Mouse (Mus musculus) kidney, embryonic 16.5 days (tissue): Measurements from ENCODE around the gene Glod4. TPM values are rescaled to one million over a fixed set of nuclear protein-coding genes. Genes with fewer than 3 reads are reported as not detected.

Experiments used
- ATAC-seq: fragments of 200-750 bp; cut with Nextera tagmentation; 2 replicates; pipeline ENCODE4 v1.8.0; 2017; ENCODE audit warnings: moderate TSS enrichment; ENCODE audit not compliant: low FRiP score, low TSS enrichment
- H3K27ac ChIP-seq: fragments of 300-500 bp; sonication (generic); 2 replicates; pipeline ENCODE4 v1.5.1; 2014; ENCODE audit warnings: low read length
- H3K27me3 ChIP-seq: fragments of 300-500 bp; sonication (generic); 2 replicates; pipeline ENCODE4 v1.6.1; 2014; ENCODE audit warnings: low read length, control low read depth, mixed read lengths; ENCODE audit not compliant: insufficient read depth
- H3K36me3 ChIP-seq: fragments of 300-500 bp; sonication (generic); 2 replicates; pipeline ENCODE4 v1.6.1; 2014; ENCODE audit warnings: low read length, control low read depth, mixed read lengths; ENCODE audit not compliant: insufficient read depth
- H3K4me1 ChIP-seq: fragments of 300-500 bp; sonication (generic); 2 replicates; pipeline ENCODE4 v1.6.1; 2014; ENCODE audit warnings: low read length, control low read depth, mixed read lengths; ENCODE audit not compliant: insufficient read depth
- H3K4me2 ChIP-seq: fragments of 300-500 bp; sonication (generic); replicated peaks from 2 replicates; pipeline ENCODE4 v1.6.1; 2014; ENCODE audit warnings: low read depth, low read length
- H3K4me3 ChIP-seq: fragments of 300-500 bp; sonication (generic); 2 replicates; pipeline ENCODE4 v1.5.1; 2014; ENCODE audit warnings: mild to moderate bottlenecking, low read length
- H3K9ac ChIP-seq: fragments of 300-500 bp; sonication (generic); replicated peaks from 2 replicates; pipeline ENCODE4 v1.6.1; 2014; ENCODE audit warnings: low read length
- H3K9me3 ChIP-seq: fragments of 300-500 bp; sonication (generic); 2 replicates; pipeline ENCODE4 v1.6.1; 2016; ENCODE audit warnings: low read length, control low read depth
- WGBS: fragments of 180-500 bp; shearing (Covaris S2); extraction: QIAGEN DNeasy Blood & Tissue Kit; methylation state at CpG from one replicate; pipeline ENCODE4 v1.1.7; 2014; 5-methylcytosine and 5-hydroxymethylcytosine counted together
- polyA plus RNA-seq: library from polyadenylated mRNA; unstranded; fragments of >200 nt; fragmentation: Nextera tagmentation; extraction: Ambion mirVana; gene quantifications from 2 replicates; pipeline ENCODE4 v1.2.1, GENCODE M21; 2015

The Glod4 gene
- polyA plus RNA-seq: 136 and 142 TPM in 2 replicates

GRCm38 (mm10) chr11:76242901-76243810 lies at the start of gene Glod4, which contains the start of gene Mrm3:
Glod4 (minus strand) TSS chr11:76243725.
Mrm3 (plus strand) TSS chr11:76243715.
- Histone ChIP-seq H3K36me3 (peaks cover 15% of the 10 kb centered on the region; the same call in 1 of the 2 replicates), H3K4me1 (peaks cover 18% of the 10 kb centered on the region), H3K27me3 (no peaks in the 10 kb centered on the region), H3K4me3 (peak within 1 kb of the TSS; percentile 73), H3K9ac (peak within 1 kb of the TSS; percentile 82), H3K9me3 (no peaks in the 10 kb centered on the region), H3K4me2 (peak within 1 kb of the TSS; percentile 77), H3K27ac (peak within 1 kb of the TSS; percentile 35; the same call in 1 of the 2 replicates)
- peak; percentile 88 for ATAC-seq
- WGBS: under 1% methylated on average over 61 of the region's 61 CpGs

GRCm38 (mm10) chr11:76292831-76293230 lies 49.3 kb upstream of the Glod4 start:
- peak; percentile 32; the same call in 1 of the 2 replicates for ATAC-seq
- WGBS: 45% methylated on average over 6 of the region's 6 CpGs
- Histone ChIP-seq H3K4me2 (peak overlapping the region; percentile 36), H3K9me3 (no peaks in the 10 kb centered on the region), H3K9ac (0 out of 2 replicates have a peak overlapping the region, but pooled peaks have one; percentile 35), H3K4me3 (no peak overlapping the region), H3K4me1 (peaks cover 65% of the 10 kb centered on the region), H3K27me3 (no peaks in the 10 kb centered on the region), H3K27ac (peak overlapping the region; percentile 67), H3K36me3 (no peaks in the 10 kb centered on the region)

DNA sequence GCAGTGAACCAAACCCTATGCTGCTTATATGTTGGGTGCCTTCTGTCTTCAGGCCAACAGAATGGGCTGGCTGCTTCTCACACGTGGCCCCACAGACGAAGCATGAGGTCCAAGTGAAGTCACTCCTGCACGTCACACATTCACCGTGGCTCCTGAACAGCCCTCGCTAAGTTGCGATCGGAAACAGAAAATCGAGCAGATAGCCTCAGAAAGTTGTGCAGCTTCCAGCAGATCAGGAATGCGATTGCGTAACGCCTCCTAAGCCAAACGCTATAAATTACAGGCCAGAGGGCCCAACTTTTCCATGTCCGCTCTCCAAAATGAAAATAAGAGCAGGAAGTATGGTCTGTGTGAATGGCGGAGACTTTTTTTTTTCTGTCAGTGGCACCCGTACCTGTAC lies 48.9 kb upstream of the Glod4 start:
- peak overlapping the region; percentile 36 for H3K4me2 ChIP-seq
- H3K9me3 ChIP-seq: no peaks in the 10 kb centered on the region
- no peak overlapping the region for H3K4me3 ChIP-seq
- H3K9ac ChIP-seq: peak overlapping the region; percentile 35; the same call in 1 of the 2 replicates
- H3K36me3 ChIP-seq: no peaks in the 10 kb centered on the region
- peak overlapping the region; percentile 67 for H3K27ac ChIP-seq
- peak; percentile 29; the same call in 1 of the 2 replicates for ATAC-seq
- H3K4me1 ChIP-seq: peaks cover 69% of the 10 kb centered on the region
- WGBS: 21% methylated on average over 15 of the region's 15 CpGs
- H3K27me3 ChIP-seq: no peaks in the 10 kb centered on the region

DNA sequence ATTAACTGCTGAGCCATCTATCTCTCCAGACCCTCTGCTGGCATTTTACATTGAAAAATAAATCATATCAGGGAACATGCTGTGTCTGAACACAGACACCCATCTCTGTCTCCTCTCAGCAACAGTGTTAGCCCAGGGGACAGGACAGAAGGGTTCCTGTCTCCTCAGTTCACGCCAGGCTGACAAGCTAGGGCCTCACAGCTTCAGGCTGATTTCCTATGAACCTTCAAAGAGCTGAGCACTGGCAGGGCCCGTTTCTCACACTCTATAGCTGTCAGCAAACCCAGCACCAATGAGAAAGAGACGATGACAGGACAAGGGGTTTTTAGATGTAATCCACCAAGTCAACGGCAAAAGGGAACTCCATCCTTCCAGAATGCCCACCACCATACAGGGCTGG lies 48.4 kb upstream of the Glod4 start:
- Histone ChIP-seq H3K4me3 (no peak overlapping the region), H3K4me2 (peak overlapping the region; percentile 36), H3K9ac (peak overlapping the region; percentile 33; the same call in 1 of the 2 replicates), H3K4me1 (peaks cover 73% of the 10 kb centered on the region), H3K27me3 (no peaks in the 10 kb centered on the region), H3K36me3 (no peaks in the 10 kb centered on the region), H3K9me3 (no peaks in the 10 kb centered on the region), H3K27ac (peak overlapping the region; percentile 67)
- no peak for ATAC-seq
- WGBS: 54% methylated on average over 4 of the region's 4 CpGs

- Histone ChIP-seq H3K27me3 (no peaks in the 10 kb centered on the region), H3K4me2 (0 out of 2 replicates have a peak overlapping the region, but pooled peaks have one; percentile 9), H3K9ac (peak overlapping the region; percentile 50), H3K9me3 (no peaks in the 10 kb centered on the region), H3K4me3 (no peak overlapping the region), H3K36me3 (no peaks in the 10 kb centered on the region), H3K4me1 (peaks cover 82% of the 10 kb centered on the region), H3K27ac (peak overlapping the region; percentile 68)
- ATAC-seq: no peak
- WGBS: 21% methylated on average over 11 of the region's 11 CpGs
Measured at GRCm38 (mm10) chr11:76290367-76290766, 46.8 kb upstream of the Glod4 start.

- Histone ChIP-seq H3K9me3 (no peaks in the 10 kb centered on the region; the same call in 1 of the 2 replicates), H3K4me2 (no peak overlapping the region), H3K27ac (no peak overlapping the region), H3K27me3 (no peaks in the 10 kb centered on the region), H3K36me3 (no peaks in the 10 kb centered on the region), H3K4me3 (no peak overlapping the region), H3K9ac (no peak overlapping the region), H3K4me1 (peaks cover 74% of the 10 kb centered on the region)
- ATAC-seq: no peak
- WGBS: 85% methylated on average over 6 of the region's 6 CpGs
Measured at GRCm38 (mm10) chr11:76288645-76289044, 45.1 kb upstream of the Glod4 start.

DNA sequence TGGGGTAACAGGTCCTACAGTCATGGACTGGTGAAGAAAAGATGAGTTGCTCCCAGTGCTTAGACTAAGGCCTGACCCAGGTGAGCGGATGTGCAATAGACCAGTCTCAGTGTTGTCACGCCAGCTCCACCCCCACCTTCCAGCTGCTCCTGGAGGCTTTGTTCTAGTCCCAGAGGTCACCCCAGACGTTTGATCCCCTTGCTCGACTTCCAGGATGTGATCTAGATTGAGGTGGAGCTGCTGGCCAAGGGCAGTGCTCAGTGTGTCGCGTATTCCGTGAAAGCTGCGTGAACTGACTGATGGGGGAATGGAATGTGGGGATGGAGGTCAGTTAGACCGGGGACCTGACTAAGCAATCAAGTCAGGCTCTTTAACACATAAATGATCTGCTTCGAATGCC lies 43.8 kb upstream of the Glod4 start:
- no peaks in the 10 kb centered on the region for H3K36me3 ChIP-seq
- no peak overlapping the region for H3K4me3 ChIP-seq
- WGBS: 33% methylated on average over 10 of the region's 10 CpGs
- no peak overlapping the region for H3K4me2 ChIP-seq
- no peak overlapping the region for H3K9ac ChIP-seq
- H3K27ac ChIP-seq: no peak overlapping the region
- 0 out of 2 replicates have a peak, but pooled peaks have one; percentile 14 for ATAC-seq
- H3K4me1 ChIP-seq: peaks cover 61% of the 10 kb centered on the region
- no peaks in the 10 kb centered on the region for H3K27me3 ChIP-seq
- no peaks in the 10 kb centered on the region; the same call in 1 of the 2 replicates for H3K9me3 ChIP-seq

DNA sequence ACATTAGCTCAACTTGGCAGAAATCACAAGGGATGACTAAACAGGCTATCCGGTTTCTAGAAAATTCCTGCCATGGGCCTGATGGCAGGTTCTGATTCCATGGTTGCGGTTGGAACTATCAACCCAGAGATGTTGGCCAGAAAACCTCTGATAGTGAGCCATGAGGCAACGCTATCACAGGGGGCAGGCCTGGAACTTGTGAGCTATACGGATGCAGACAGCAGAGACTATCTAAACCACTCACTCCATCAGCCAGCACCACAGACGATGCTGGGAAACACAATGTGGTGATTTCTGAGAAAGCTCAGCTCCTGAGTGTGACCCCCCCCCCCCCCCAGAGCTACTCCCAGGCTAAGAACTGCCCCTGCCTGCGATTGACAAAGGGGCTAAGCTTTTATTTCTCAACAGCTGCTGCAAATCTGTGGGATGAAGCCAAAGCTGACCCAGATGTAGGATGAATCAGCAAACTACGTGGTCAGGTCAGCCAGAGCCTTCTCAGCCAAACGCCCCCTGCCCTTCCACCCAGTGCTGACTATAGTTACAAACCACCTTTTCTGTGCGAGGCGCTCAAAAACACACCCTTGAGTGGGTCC lies 43.1 kb upstream of the Glod4 start:
- Histone ChIP-seq H3K4me1 (peaks cover 54% of the 10 kb centered on the region), H3K27me3 (no peaks in the 10 kb centered on the region)
- no peak for ATAC-seq

DNA sequence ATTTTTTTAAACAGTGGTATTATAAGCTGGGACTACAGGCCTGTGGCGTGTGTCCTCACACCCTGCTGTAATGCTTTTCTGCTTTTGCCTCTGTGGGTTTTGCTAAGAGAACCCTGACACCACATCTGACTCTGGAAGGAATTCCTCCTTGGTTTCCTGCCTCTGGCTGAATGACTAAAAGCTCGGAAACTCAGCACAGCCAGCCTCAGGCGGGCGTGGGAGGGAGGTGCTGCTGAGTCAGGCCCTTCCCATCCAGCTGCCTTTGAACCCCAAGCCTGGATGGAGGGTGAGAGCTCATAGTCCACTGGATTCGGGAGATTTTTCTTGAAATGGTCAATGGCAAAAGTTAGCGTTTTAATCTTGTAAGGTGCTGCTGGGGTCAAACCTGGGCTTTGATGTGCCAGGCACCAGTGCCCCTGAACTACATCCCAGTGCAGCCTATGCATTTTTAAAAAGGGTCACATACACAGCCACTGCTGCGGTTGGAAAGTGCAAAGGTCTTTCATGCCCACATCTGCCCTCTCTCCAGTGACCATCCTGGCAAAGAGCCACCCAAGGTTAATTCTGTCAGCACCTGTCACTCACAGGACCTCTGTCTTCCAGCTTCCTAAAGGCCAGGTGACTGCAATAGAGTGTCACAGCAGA lies 42.0 kb upstream of the Glod4 start:
- H3K27me3 ChIP-seq: no peaks in the 10 kb centered on the region
- peaks cover 52% of the 10 kb centered on the region for H3K4me1 ChIP-seq
- no peak for ATAC-seq
- 27% methylated on average over 7 of the region's 7 CpGs for WGBS
- peak overlapping the region; percentile 17; the same call in 1 of the 2 replicates for H3K27ac ChIP-seq
- no peaks in the 10 kb centered on the region; the same call in 1 of the 2 replicates for H3K9me3 ChIP-seq
- H3K4me3 ChIP-seq: no peak overlapping the region
- no peak overlapping the region for H3K4me2 ChIP-seq
- H3K9ac ChIP-seq: no peak overlapping the region
- no peaks in the 10 kb centered on the region for H3K36me3 ChIP-seq

More for the DNA sequence above, 43.1 kb upstream of the Glod4 start:
- H3K4me3 ChIP-seq: no peak overlapping the region
- H3K4me2 ChIP-seq: no peak overlapping the region
- WGBS: 50% methylated on average over 10 of the region's 10 CpGs
- no peak overlapping the region for H3K27ac ChIP-seq
- no peak overlapping the region for H3K9ac ChIP-seq
- no peaks in the 10 kb centered on the region; the same call in 1 of the 2 replicates for H3K9me3 ChIP-seq
- no peaks in the 10 kb centered on the region for H3K36me3 ChIP-seq
